Mouse (Mus musculus) limb, embryonic 11.5 days (tissue): ENCODE measurements around the gene Nr6a1. TPM values are rescaled to one million over a fixed set of nuclear protein-coding genes. Genes with fewer than 3 reads are reported as not detected.

Source experiments
- microRNA-seq: library from miRNA; unstranded; fragments of <30 nt; microRNA quantifications from one replicate; pipeline ENCODE4, GENCODE M21; 2016
- polyA plus RNA-seq: library from polyadenylated mRNA; unstranded; fragments of >200 nt; fragmentation: Nextera tagmentation; extraction: Ambion mirVana; gene quantifications from 2 replicates; pipeline ENCODE4 v1.2.1, GENCODE M21; 2014

Nr6a1 gene
- polyA plus RNA-seq, 1 experiment from 2014 or later, result 1.3 TPM

Small RNA genes lying within 50 kb of the gene (microRNA-seq; reads per million reads assigned to microRNA genes)
- 318 reads per million, percentile 62 among the genes with 10 or more reads in this experiment for gene Mir181a-2
- gene Mir181b-2, result 3,769 reads per million, percentile 87 among the genes with 10 or more reads in this experiment

Other genes starting within 250 kb of the Nr6a1 start
- gene Nr5a1, start 213.1 kb downstream of the Nr6a1 start, polyA plus RNA-seq, result 0.16 TPM in 1 of 2 replicates, not detected in the other
- gene Olfml2a, start 4.3 kb upstream of the Nr6a1 start, polyA plus RNA-seq, result 2.7 and 3.4 TPM in 2 replicates
- gene Wdr38, start 69.8 kb upstream of the Nr6a1 start, polyA plus RNA-seq, result 1.1 and 1.7 TPM in 2 replicates
- 106 and 115 TPM in 2 replicates for gene Arpc5l, start 77.7 kb upstream of the Nr6a1 start, polyA plus RNA-seq
- gene Rpl35, start 77.9 kb upstream of the Nr6a1 start, polyA plus RNA-seq, result 1,159 and 1,170 TPM in 2 replicates
- 30.2 and 33.4 TPM in 2 replicates for gene Golga1, start 137.9 kb upstream of the Nr6a1 start, polyA plus RNA-seq